In genomic region chr4:44556586-44557281, GRCm38 (mm10) we compare ENCODE assay signal across 22 mouse cellular contexts.
A peak's percentile ranks its signal among the peaks of the same experiment; 100 is the strongest.
DNase-seq lines count a peak whose midpoint lies in the region; ATAC-seq and TF ChIP-seq lines count a peak whose summit lies in the region.
"Had no signal": no experiment of that assay in that cellular context is flagged by ENCODE, and none has a peak within 500 bp of the region (broad histone marks: within the 10 kb centered on the region; RNA-seq: fewer than 3 reads in every experiment).

No protein-coding gene starts in this region.

- no peak overlapping the region for H3K9ac ChIP-seq in hindbrain, embryonic 16.5 days (ENCODE audit: low read depth, low read length)
- H3K9ac ChIP-seq in hindbrain, embryonic 12.5 days, result no peak overlapping the region
- no peak overlapping the region for H3K9ac ChIP-seq in stomach, postnatal 0 days (ENCODE audit: low read length)
- H3K9ac ChIP-seq: limb, embryonic 15.5 days; lung, embryonic 14.5 days; midbrain, embryonic 13.5 days; stomach, embryonic 15.5 days had no signal

- no peak overlapping the region for H3K4me2 ChIP-seq in hindbrain, embryonic 16.5 days (ENCODE audit: low read length)
- H3K4me2 ChIP-seq in hindbrain, embryonic 12.5 days (replicated peaks), result no peak overlapping the region
- H3K4me2 ChIP-seq in stomach, postnatal 0 days (replicated peaks; ENCODE audit: low read depth), result no peak overlapping the region

- no peaks in the 10 kb centered on the region; the same call in 1 of the 2 replicates for H3K27me3 ChIP-seq in hindbrain, embryonic 16.5 days (replicated peaks; ENCODE audit: control insufficient read depth, insufficient read depth, low read length)
- H3K27me3 ChIP-seq in hindbrain, embryonic 12.5 days, result peaks cover 16% of the 10 kb centered on the region; the same call in 1 of the 2 replicates
- H3K27me3 ChIP-seq in stomach, postnatal 0 days (ENCODE audit: control insufficient read depth, insufficient read depth, low read length), result no peaks in the 10 kb centered on the region
- H3K27me3 ChIP-seq: CH12.LX; stomach, embryonic 15.5 days had no signal

- 73% methylated on average over 9 of the region's 9 CpGs for WGBS in hindbrain, embryonic 16.5 days
- WGBS in hindbrain, embryonic 12.5 days, result 97% methylated on average over 9 of the region's 9 CpGs
- WGBS in stomach, postnatal 0 days, result 98% methylated on average over 9 of the region's 9 CpGs

- peak; percentile 4; the same call in 1 of the 2 replicates for TF ChIP-seq CTCF in brain, embryonic 14.5 days (IDR thresholded peaks at IDR 0.05; ENCODE audit: borderline replicate concordance, extremely low read depth, insufficient read depth, insufficient read length)
- 0 out of 2 replicates have a peak, but pooled peaks have one; percentile 12 for TF ChIP-seq CTCF in stomach, postnatal 0 days (IDR thresholded peaks at IDR 0.05; ENCODE audit: low read depth)

- peaks cover 16% of the 10 kb centered on the region for H3K4me1 ChIP-seq in hindbrain, embryonic 16.5 days (ENCODE audit: control insufficient read depth, insufficient read depth, low read depth, low read length)
- H3K4me1 ChIP-seq in hindbrain, embryonic 12.5 days, result peaks cover 32% of the 10 kb centered on the region
- H3K4me1 ChIP-seq in stomach, postnatal 0 days (replicated peaks; ENCODE audit: control insufficient read depth, insufficient read depth), result no peaks in the 10 kb centered on the region

- H3K27ac ChIP-seq in hindbrain, embryonic 16.5 days (ENCODE audit: low read depth, low read length), result no peak overlapping the region
- H3K27ac ChIP-seq in hindbrain, embryonic 12.5 days, result no peak overlapping the region
- H3K27ac ChIP-seq in stomach, postnatal 0 days (replicated peaks), result no peak overlapping the region
- H3K27ac ChIP-seq: embryonic facial prominence, embryonic 12.5 days; limb, embryonic 15.5 days; macrophage; stomach, embryonic 15.5 days had no signal

- no peak overlapping the region for H3K4me3 ChIP-seq in hindbrain, embryonic 16.5 days (ENCODE audit: low read length)
- H3K4me3 ChIP-seq in hindbrain, embryonic 12.5 days, result no peak overlapping the region
- H3K4me3 ChIP-seq in stomach, postnatal 0 days (ENCODE audit: low read depth, low read length), result no peak overlapping the region
- H3K4me3 ChIP-seq: limb, embryonic 15.5 days; stomach, embryonic 15.5 days had no signal

- no peak for TF ChIP-seq POLR2A in brain, embryonic 14.5 days (IDR thresholded peaks at IDR 0.05; ENCODE audit: borderline replicate concordance, extremely low read depth, insufficient read depth, insufficient read length, poor library complexity, severe bottlenecking)

- TF ChIP-seq EP300 in stomach, postnatal 0 days (optimal IDR thresholded peaks at IDR 0.05), result no peak

- DNase-seq in right cerebral cortex, postnatal 14 days, result peak; percentile 17
- DNase-seq in right cerebral cortex, postnatal 4 days, result no peak
- peak; percentile 78 for DNase-seq in brain, embryonic 14.5 days (ENCODE audit: low read depth)
- DNase-seq in stomach, postnatal 0 days (ENCODE audit: low spot score), result no peak
- DNase-seq in thymus, postnatal 4 days, result no peak
- no peak for DNase-seq in gastrocnemius, postnatal 25 days
- DNase-seq: gastrocnemius, postnatal 10 days; heart, postnatal 14 days; kidney, postnatal 14 days; layer of hippocampus, adult 9-11 months; lung, embryonic 14.5 days; thymus, postnatal 14 days had no signal

- peak; percentile 41; the same call in 1 of the 2 replicates for ATAC-seq in hindbrain, embryonic 16.5 days
- ATAC-seq in hindbrain, embryonic 12.5 days (ENCODE audit: low FRiP score), result no peak
- 0 out of 2 replicates have a peak, but pooled peaks have one; percentile 24 for ATAC-seq in stomach, postnatal 0 days (ENCODE audit: low FRiP score, low TSS enrichment)
- ATAC-seq: intestine, embryonic 16.5 days; Patski had no signal

- H3K9me3 ChIP-seq in hindbrain, embryonic 16.5 days (ENCODE audit: control insufficient read depth, low read length), result no peaks in the 10 kb centered on the region
- H3K9me3 ChIP-seq in hindbrain, embryonic 12.5 days (replicated peaks), result no peaks in the 10 kb centered on the region
- H3K9me3 ChIP-seq in stomach, postnatal 0 days (ENCODE audit: control insufficient read depth, low read length), result no peaks in the 10 kb centered on the region
- H3K9me3 ChIP-seq: embryonic facial prominence, embryonic 12.5 days; limb, embryonic 15.5 days; midbrain, embryonic 13.5 days; stomach, embryonic 15.5 days had no signal

- H3K36me3 ChIP-seq in hindbrain, embryonic 16.5 days (ENCODE audit: control insufficient read depth, insufficient read depth, low read length), result no peaks in the 10 kb centered on the region
- H3K36me3 ChIP-seq in hindbrain, embryonic 12.5 days, result no peaks in the 10 kb centered on the region
- no peaks in the 10 kb centered on the region for H3K36me3 ChIP-seq in stomach, postnatal 0 days (ENCODE audit: control insufficient read depth, insufficient read depth, low read length)
- H3K36me3 ChIP-seq: embryonic facial prominence, embryonic 12.5 days; limb, embryonic 15.5 days; midbrain, embryonic 13.5 days; stomach, embryonic 15.5 days had no signal

Comparison
In these comparisons a context has a peak if more than half of its experiments do, and no peak if none do; other contexts are left out.
1. DNase-seq: peak in right cerebral cortex, postnatal 14 days (single experiment) and brain, embryonic 14.5 days (single experiment); none in right cerebral cortex, postnatal 4 days (single experiment), stomach, postnatal 0 days (single experiment), thymus, postnatal 4 days (single experiment) and gastrocnemius, postnatal 25 days (single experiment).